Mouse (Mus musculus) limb, embryonic 12.5 days (tissue): ENCODE data around the gene Ccnt2. TPM values are rescaled to one million over a fixed set of nuclear protein-coding genes. Genes with fewer than 3 reads are reported as not detected.
"Not testable (repeated sequence)": the region's sequence is repeated elsewhere in the genome, so short reads cannot be mapped to it uniquely, and the experiment has no call there.

Experiments used
- ATAC-seq: fragments of 200-750 bp; cut with Nextera tagmentation; 2 replicates; pipeline ENCODE4 v1.8.0; 2017; ENCODE audit warnings: low read depth, moderate TSS enrichment; ENCODE audit not compliant: insufficient number of reproducible peaks, insufficient read depth, low FRiP score, low TSS enrichment
- H3K27ac ChIP-seq: fragments of 300-500 bp; sonication (generic); 2 replicates; pipeline ENCODE4 v1.5.1; 2016; ENCODE audit warnings: mild to moderate bottlenecking, moderate library complexity
- H3K27me3 ChIP-seq: fragments of 300-500 bp; sonication (generic); 2 replicates; pipeline ENCODE4 v1.6.1; 2016; ENCODE audit warnings: mild to moderate bottlenecking, moderate library complexity
- H3K36me3 ChIP-seq: fragments of 300-500 bp; sonication (generic); 2 replicates; pipeline ENCODE4 v1.6.1; 2016; ENCODE audit warnings: mild to moderate bottlenecking, moderate library complexity
- H3K4me1 ChIP-seq: fragments of 300-500 bp; sonication (generic); replicated peaks from 2 replicates; pipeline ENCODE4 v1.6.1; 2016
- H3K4me2 ChIP-seq: fragments of 300-500 bp; sonication (generic); 2 replicates; pipeline ENCODE4 v1.6.1; 2016; ENCODE audit warnings: mild to moderate bottlenecking, moderate library complexity
- H3K4me3 ChIP-seq: fragments of 300-500 bp; sonication (generic); replicated peaks from 2 replicates; pipeline ENCODE4 v1.5.1; 2016; ENCODE audit warnings: mild to moderate bottlenecking
- H3K9ac ChIP-seq: fragments of 300-500 bp; sonication (generic); replicated peaks from 2 replicates; pipeline ENCODE4 v1.6.1; 2016; ENCODE audit warnings: mild to moderate bottlenecking, moderate library complexity
- H3K9me3 ChIP-seq: fragments of 300-500 bp; sonication (generic); 2 replicates; pipeline ENCODE4 v1.6.1; 2016; ENCODE audit warnings: mild to moderate bottlenecking, moderate library complexity
- WGBS: fragments of 180-500 bp; shearing (Covaris S2); methylation state at CpG from one replicate; pipeline ENCODE4 v1.1.7; 2016; 5-methylcytosine and 5-hydroxymethylcytosine counted together
- polyA plus RNA-seq: library from polyadenylated mRNA; unstranded; fragments of >200 nt; fragmentation: Nextera tagmentation; extraction: Ambion mirVana; gene quantifications from 2 replicates; pipeline ENCODE4 v1.2.1, GENCODE M21; 2016

The Ccnt2 gene
- 100.0 and 105 TPM in 2 replicates for polyA plus RNA-seq

- Histone ChIP-seq H3K27me3 (no peaks in the 10 kb centered on the region), H3K4me1 (peaks cover 14% of the 10 kb centered on the region)
Measured at GRCm38 (mm10) chr1:127773803-127774500, at the start of gene Ccnt2. TSS of gene Ccnt2 (plus strand) at chr1:127774164.

GRCm38 (mm10) chr1:127729096-127729495, 44.9 kb upstream of the Ccnt2 start, which contains the start of gene Acmsd:
TSS of gene Acmsd (plus strand) at chr1:127729413.
- 89% methylated on average over 4 of the region's 4 CpGs for WGBS
- Histone ChIP-seq H3K4me3 (no peak within 1 kb of the TSS), H3K9ac (no peak within 1 kb of the TSS), H3K9me3 (peaks cover 5% of the 10 kb centered on the region; the same call in 1 of the 2 replicates), H3K4me2 (no peak within 1 kb of the TSS), H3K27me3 (no peaks in the 10 kb centered on the region), H3K4me1 (no peaks in the 10 kb centered on the region), H3K36me3 (no peaks in the 10 kb centered on the region), H3K27ac (no peak within 1 kb of the TSS)
- no peak for ATAC-seq

More at GRCm38 (mm10) chr1:127773803-127774500, at the start of gene Ccnt2:
- H3K4me3 ChIP-seq, result peak within 1 kb of the TSS; percentile 93
- peak; percentile 98 for ATAC-seq
- peak within 1 kb of the TSS; percentile 84 for H3K4me2 ChIP-seq
- peak within 1 kb of the TSS; percentile 94 for H3K27ac ChIP-seq
- H3K9ac ChIP-seq, result peak within 1 kb of the TSS; percentile 94
- WGBS, result under 1% methylated on average over 63 of the region's 63 CpGs
- no peaks in the 10 kb centered on the region for H3K9me3 ChIP-seq
- H3K36me3 ChIP-seq, result peaks cover 16% of the 10 kb centered on the region; the same call in 1 of the 2 replicates

GRCm38 (mm10) chr1:127731086-127731485, 42.9 kb upstream of the Ccnt2 start:
- H3K4me2 ChIP-seq, result no peak overlapping the region
- no peaks in the 10 kb centered on the region for H3K4me1 ChIP-seq
- no peak overlapping the region for H3K4me3 ChIP-seq
- H3K27ac ChIP-seq, result no peak overlapping the region
- peaks cover 5% of the 10 kb centered on the region; the same call in 1 of the 2 replicates for H3K9me3 ChIP-seq
- H3K36me3 ChIP-seq, result no peaks in the 10 kb centered on the region
- H3K9ac ChIP-seq, result no peak overlapping the region
- 44% methylated on average over 3 of the region's 3 CpGs for WGBS
- no peak for ATAC-seq
- H3K27me3 ChIP-seq, result no peaks in the 10 kb centered on the region

GRCm38 (mm10) chr1:127732435-127732834, 41.5 kb upstream of the Ccnt2 start:
- 88% methylated on average over 3 of the region's 3 CpGs for WGBS
- Histone ChIP-seq H3K4me1 (no peaks in the 10 kb centered on the region), H3K9me3 (peaks cover 5% of the 10 kb centered on the region; the same call in 1 of the 2 replicates), H3K4me3 (no peak overlapping the region), H3K27me3 (no peaks in the 10 kb centered on the region), H3K9ac (no peak overlapping the region), H3K4me2 (no peak overlapping the region), H3K36me3 (no peaks in the 10 kb centered on the region), H3K27ac (no peak overlapping the region)
- ATAC-seq, result no peak

GRCm38 (mm10) chr1:127732841-127733240, 41.1 kb upstream of the Ccnt2 start:
- H3K27me3 ChIP-seq, result no peaks in the 10 kb centered on the region

DNA sequence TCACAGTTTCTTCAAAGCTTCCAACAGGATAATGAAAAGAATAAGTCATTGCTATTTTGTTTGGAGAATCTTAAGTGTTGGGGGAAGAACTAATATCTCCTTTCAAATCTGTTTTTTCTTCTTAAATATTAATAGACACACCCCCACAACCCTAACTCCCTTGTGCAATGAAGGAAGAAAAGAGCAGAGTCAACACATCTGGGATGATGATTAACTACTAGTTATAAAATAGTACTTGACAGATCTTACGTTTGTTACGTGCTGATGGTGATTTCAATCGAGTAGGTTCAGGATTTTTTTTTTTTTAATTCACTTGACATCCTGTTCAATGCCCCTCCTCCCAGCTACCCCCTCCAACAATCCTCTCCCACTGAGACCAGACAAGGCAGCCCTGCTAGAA, 38.6 kb upstream of the Ccnt2 start:
- Histone ChIP-seq H3K27me3 (no peaks in the 10 kb centered on the region), H3K4me1 (no peaks in the 10 kb centered on the region), H3K4me2 (no peak overlapping the region), H3K9ac (no peak overlapping the region), H3K27ac (no peak overlapping the region), H3K4me3 (no peak overlapping the region), H3K9me3 (no peaks in the 10 kb centered on the region), H3K36me3 (no peaks in the 10 kb centered on the region)
- no peak for ATAC-seq
- WGBS, result 59% methylated on average over 3 of the region's 3 CpGs

More at GRCm38 (mm10) chr1:127732841-127733240, 41.1 kb upstream of the Ccnt2 start:
- WGBS, result 66% methylated on average over 3 of the region's 3 CpGs
- Histone ChIP-seq H3K27ac (no peak overlapping the region), H3K36me3 (no peaks in the 10 kb centered on the region), H3K9me3 (peaks cover 5% of the 10 kb centered on the region; the same call in 1 of the 2 replicates), H3K9ac (no peak overlapping the region), H3K4me3 (no peak overlapping the region), H3K4me1 (no peaks in the 10 kb centered on the region), H3K4me2 (no peak overlapping the region)
- ATAC-seq, result no peak

DNA sequence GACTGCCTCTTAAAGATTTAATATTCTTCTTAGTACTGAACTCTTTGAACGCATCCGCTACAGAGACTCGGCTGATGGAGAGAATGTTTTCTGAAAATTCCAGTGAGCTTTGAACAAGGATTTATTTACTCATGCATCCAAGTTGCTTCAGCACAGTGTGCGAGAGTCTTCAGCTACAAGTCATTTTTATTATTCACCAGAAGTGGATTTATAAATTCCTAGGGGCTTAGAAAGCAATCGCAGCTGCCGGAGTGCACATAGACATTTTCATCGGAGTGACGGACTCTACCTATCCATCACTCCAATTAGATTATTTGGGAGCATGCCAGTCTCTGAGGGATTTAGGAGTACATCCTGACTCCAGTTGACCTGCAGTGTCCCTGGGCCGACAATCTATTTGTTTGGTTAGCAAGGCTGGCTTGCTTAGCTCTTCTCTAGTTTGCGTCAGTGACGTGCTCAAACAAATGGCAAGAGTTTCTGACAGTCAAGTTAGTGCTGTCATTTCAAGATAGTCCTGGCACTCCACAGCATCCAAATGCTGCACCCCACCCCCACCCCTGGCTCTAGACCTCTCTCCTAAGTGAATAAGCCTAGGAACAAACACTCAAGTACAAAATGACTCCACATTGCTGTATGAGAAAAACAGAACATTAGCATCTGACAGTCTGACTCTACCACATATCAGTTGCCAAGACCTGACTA, 23.4 kb upstream of the Ccnt2 start:
- WGBS, result 78% methylated on average over 11 of the region's 11 CpGs
- no peak overlapping the region for H3K9ac ChIP-seq
- no peaks in the 10 kb centered on the region for H3K36me3 ChIP-seq
- H3K4me1 ChIP-seq, result no peaks in the 10 kb centered on the region
- H3K9me3 ChIP-seq, result no peaks in the 10 kb centered on the region
- no peak overlapping the region for H3K4me3 ChIP-seq
- ATAC-seq, result no peak
- H3K27ac ChIP-seq, result no peak overlapping the region
- H3K4me2 ChIP-seq, result no peak overlapping the region
- no peaks in the 10 kb centered on the region for H3K27me3 ChIP-seq

DNA sequence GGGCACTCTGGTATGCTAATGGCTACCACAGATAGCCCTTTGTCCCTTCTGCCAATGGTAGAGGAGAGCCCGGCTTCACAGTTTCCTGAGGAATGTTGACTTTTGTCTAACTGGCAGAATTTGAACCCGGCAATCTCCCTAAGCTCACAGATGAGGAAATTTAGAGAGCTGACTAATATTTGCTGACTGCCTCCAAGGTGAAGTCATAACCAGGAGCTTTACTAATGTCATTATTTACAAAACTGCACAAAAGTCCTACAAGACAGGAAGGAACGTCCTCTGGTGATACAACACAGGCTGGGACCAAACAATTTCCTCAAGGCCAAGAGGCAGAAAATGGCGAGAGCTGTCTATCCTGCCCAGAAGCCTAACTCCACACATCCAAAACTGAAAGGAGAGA, 18.2 kb upstream of the Ccnt2 start:
- Histone ChIP-seq H3K27ac (no peak overlapping the region), H3K9me3 (no peaks in the 10 kb centered on the region), H3K4me2 (no peak overlapping the region), H3K9ac (no peak overlapping the region), H3K4me1 (no peaks in the 10 kb centered on the region), H3K27me3 (no peaks in the 10 kb centered on the region), H3K36me3 (no peaks in the 10 kb centered on the region), H3K4me3 (no peak overlapping the region)
- 84% methylated on average over 4 of the region's 4 CpGs for WGBS
- ATAC-seq, result no peak

- no peak for ATAC-seq
- no peak overlapping the region for H3K27ac ChIP-seq
- WGBS, result 69% methylated on average over 5 of the region's 5 CpGs
Measured at GRCm38 (mm10) chr1:127756331-127757163, 17.4 kb upstream of the Ccnt2 start.

GRCm38 (mm10) chr1:127757164-127757545, 16.8 kb upstream of the Ccnt2 start:
- WGBS, result 94% methylated on average over 3 of the region's 3 CpGs
- H3K4me1 ChIP-seq, H3K4me2 ChIP-seq, H3K27ac ChIP-seq, H3K9me3 ChIP-seq, H3K27me3 ChIP-seq, H3K36me3 ChIP-seq, H3K4me3 ChIP-seq, ATAC-seq, H3K9ac ChIP-seq: not testable (repeated sequence)

More at GRCm38 (mm10) chr1:127756331-127757163, 17.4 kb upstream of the Ccnt2 start:
- no peak overlapping the region for H3K4me3 ChIP-seq
- no peaks in the 10 kb centered on the region for H3K9me3 ChIP-seq
- H3K27me3 ChIP-seq, result no peaks in the 10 kb centered on the region
- H3K9ac ChIP-seq, result no peak overlapping the region
- no peaks in the 10 kb centered on the region for H3K4me1 ChIP-seq
- H3K4me2 ChIP-seq, result no peak overlapping the region
- no peaks in the 10 kb centered on the region for H3K36me3 ChIP-seq

DNA sequence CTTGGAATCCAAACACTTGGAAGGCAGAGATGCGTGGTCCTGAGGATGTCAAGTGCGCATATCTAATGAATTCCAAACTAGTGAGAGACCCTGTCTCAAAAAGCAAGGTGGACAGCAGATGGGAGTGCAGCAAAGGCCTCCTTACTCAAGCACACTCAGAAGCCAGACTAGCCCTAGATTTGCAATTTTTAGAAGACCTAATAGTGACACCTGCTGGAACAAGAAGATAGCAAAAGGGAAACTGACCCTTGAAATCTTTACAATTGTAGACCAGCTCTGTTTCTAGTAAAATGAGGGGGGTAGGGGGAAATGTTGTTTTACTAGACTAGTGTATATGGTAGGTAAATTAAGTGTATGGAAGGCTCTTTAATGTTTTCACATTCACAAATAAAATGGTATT, 8.5 kb upstream of the Ccnt2 start:
- H3K36me3 ChIP-seq, result no peaks in the 10 kb centered on the region
- no peak overlapping the region for H3K9ac ChIP-seq
- no peaks in the 10 kb centered on the region for H3K4me1 ChIP-seq
- H3K27ac ChIP-seq, result no peak overlapping the region
- no peaks in the 10 kb centered on the region for H3K9me3 ChIP-seq
- no peaks in the 10 kb centered on the region for H3K27me3 ChIP-seq
- no peak overlapping the region for H3K4me2 ChIP-seq
- ATAC-seq, result no peak
- 48% methylated on average over 2 of the region's 2 CpGs for WGBS
- H3K4me3 ChIP-seq, result no peak overlapping the region
